Mouse (Mus musculus) hematopoietic multipotent progenitor cell, adult 10-12 weeks (in vitro differentiated cells): Measurements from ENCODE around the gene Ankrd11. TPM values are rescaled to one million over a fixed set of nuclear protein-coding genes. Genes with fewer than 3 reads are reported as not detected.

Experiments used
- polyA plus RNA-seq: library from polyadenylated mRNA; stranded (reverse); fragments of >175 nt; gene quantifications from 2 replicates; pipeline ENCODE4 v1.2.3, GENCODE M21; 2012; ENCODE audit warnings: low replicate concordance

Ankrd11 gene
- polyA plus RNA-seq = 140 and 285 TPM in 2 replicates

DNA sequence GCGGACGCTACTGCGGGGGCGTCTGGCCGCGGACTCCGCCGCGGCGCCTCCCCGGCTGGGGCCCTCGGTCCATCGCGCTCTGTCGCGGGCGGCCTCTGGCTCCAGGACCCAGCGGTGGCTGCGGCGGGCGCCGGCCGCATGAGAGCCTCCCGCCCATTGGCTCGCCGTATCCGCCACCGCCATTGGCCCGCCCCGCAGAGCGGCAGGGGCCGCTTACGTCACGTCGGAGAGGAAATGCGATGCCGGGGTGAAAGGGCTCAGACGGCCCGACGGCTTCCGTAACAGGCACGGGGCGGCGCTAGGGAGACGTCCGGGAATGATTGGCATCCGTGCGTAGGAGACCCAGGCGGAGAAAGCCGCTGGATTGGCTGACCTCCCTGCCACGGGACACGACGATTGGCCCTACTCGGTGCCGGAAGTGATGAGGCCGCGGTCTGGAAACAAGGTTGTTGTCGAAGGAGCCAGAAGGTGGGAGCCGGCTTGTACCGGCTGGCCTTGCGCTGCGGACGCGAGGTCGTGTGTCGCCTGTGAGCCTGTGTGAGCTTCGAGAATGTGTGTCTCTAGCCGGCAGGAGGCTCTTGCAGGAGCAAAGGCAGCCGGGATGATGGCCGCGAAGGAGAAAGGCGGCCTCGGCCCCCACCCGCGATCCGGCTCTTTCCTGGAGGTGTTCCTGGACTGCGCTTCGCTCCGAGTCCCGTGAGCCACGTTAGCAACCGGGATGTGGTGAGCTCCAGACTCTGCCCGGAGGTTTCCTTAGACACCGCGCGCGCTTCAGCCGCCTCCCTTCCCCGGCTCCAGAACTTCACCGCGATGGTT is at the start of gene Ankrd11:
Gene Ankrd11, minus strand, starts transcription at position 120 of the 816 bp plus-strand sequence.

DNA sequence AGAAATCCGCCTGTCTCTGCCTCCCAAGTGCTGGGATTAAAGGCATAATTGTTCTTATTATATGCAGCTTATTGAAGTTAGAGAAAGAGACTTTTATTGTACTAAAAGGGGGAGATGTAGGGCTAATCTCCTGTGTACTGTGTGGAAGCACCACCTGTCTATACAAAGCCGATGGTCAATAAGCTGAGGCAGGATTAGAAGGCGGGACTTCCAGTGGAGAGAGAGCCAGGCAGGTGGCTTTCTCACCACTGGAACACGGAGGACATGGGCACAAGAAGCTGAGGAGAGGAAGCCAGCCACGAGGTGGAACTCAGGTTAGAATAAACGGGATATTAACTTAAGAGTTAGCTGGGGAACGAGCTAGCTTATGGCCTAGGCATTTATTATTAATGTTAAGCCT is 20.6 kb upstream of the Ankrd11 start, which contains the start of gene Spg7:
Gene Spg7, plus strand, starts transcription at position 222 of the 400 bp plus-strand sequence.

DNA sequence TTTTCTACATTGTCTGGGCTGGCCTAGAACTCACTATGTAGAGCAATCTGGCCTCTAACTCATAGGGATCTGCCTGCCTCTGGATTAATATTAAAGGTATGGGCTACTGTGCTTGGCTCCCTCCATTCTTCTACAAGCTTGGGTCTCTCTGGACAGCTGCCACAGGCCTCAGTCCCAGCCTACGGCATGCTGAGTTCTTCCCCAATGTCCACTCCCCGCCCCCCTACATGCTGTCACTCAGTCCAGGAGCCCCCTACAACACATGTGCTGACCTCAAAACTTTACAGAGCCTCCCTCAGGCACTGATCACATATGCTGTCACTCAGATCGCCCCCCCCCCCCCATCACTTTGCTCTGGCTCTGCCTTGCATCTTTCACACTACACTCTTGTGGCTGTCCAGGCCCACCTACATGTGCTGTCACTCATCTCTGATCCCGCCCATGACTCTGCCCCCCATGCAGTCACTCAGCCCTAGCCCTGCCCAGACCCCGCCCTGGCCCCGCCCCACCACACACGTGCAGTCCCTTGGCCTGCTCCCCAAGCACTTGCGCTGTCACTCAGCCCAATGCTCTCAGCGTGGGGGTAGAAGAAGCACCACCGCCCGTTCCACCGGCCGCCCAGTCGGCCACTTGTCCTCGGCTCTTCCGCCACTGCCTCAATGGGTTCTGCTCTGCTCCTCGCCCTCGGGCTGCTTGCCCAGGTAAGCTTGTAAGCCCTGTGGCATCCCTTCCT is 194.1 kb downstream of the Ankrd11 start, which contains the start of gene Cdh15:
Gene Cdh15, plus strand, starts transcription at position 138 of the 733 bp plus-strand sequence.

Other genes with a start within 250 kb of the Ankrd11 start
- gene Cdh15, start 194.3 kb downstream of the Ankrd11 start, polyA plus RNA-seq = 0.06 TPM in 1 of 2 replicates, not detected in the other
- gene Spg7, start 20.7 kb upstream of the Ankrd11 start, polyA plus RNA-seq = 42.2 and 42.8 TPM in 2 replicates
- gene Rpl13, start 60.1 kb upstream of the Ankrd11 start, polyA plus RNA-seq = 3,132 and 3,903 TPM in 2 replicates
- gene Cpne7, start 75.1 kb upstream of the Ankrd11 start, polyA plus RNA-seq = 1.2 and 4.3 TPM in 2 replicates
- gene Sult5a1, start 116.0 kb upstream of the Ankrd11 start, polyA plus RNA-seq = not detected in 2 replicates
- not detected in 2 replicates for gene Dpep1, start 144.0 kb upstream of the Ankrd11 start, polyA plus RNA-seq
- gene Chmp1a, start 170.5 kb upstream of the Ankrd11 start, polyA plus RNA-seq = 23.5 and 38.8 TPM in 2 replicates
- gene Spata33, start 170.6 kb upstream of the Ankrd11 start, polyA plus RNA-seq = 0.11 TPM in 1 of 2 replicates, not detected in the other
- 66.1 and 110 TPM in 2 replicates for gene Cdk10, start 182.6 kb upstream of the Ankrd11 start, polyA plus RNA-seq
- 11.9 and 12.8 TPM in 2 replicates for gene Spata2l, start 194.0 kb upstream of the Ankrd11 start, polyA plus RNA-seq
- gene Zfp276, start 211.9 kb upstream of the Ankrd11 start, polyA plus RNA-seq = 19.5 and 32.7 TPM in 2 replicates
- 136 and 348 TPM in 2 replicates for gene Vps9d1, start 212.1 kb upstream of the Ankrd11 start, polyA plus RNA-seq